Mouse (Mus musculus) erythroblast, embryonic 14.5 days (primary cell): ENCODE measurements around the gene Mfsd12. TPM values are rescaled to one million over a fixed set of nuclear protein-coding genes. Genes with fewer than 3 reads are reported as not detected.
A peak's percentile ranks its signal among the peaks of the same experiment; 100 is the strongest.

Source experiments
- H3K27me3 ChIP-seq: 2 replicates; pipeline ENCODE4 v1.6.1; 2012; ENCODE audit warnings: inconsistent platforms; ENCODE audit not compliant: control insufficient read depth
- H3K36me3 ChIP-seq: 2 replicates; pipeline ENCODE4 v1.6.1; 2012; ENCODE audit warnings: mild to moderate bottlenecking, inconsistent platforms; ENCODE audit not compliant: control insufficient read depth
- H3K4me1 ChIP-seq: 2 replicates; pipeline ENCODE4 v1.6.1; 2012; ENCODE audit warnings: inconsistent platforms; ENCODE audit not compliant: control insufficient read depth
- H3K4me3 ChIP-seq: replicated peaks from 2 replicates; pipeline ENCODE3; 2012; ENCODE audit warnings: moderate library complexity, mild to moderate bottlenecking, inconsistent platforms
- H3K9me3 ChIP-seq: 2 replicates; pipeline ENCODE4 v1.6.1; 2012; ENCODE audit warnings: low read length, inconsistent platforms, mixed read lengths; ENCODE audit not compliant: control insufficient read depth
- GATA1 ChIP-seq: IDR thresholded peaks from 2 replicates; pipeline ENCODE4 v1.6.1; 2012; ENCODE audit warnings: low read length, inconsistent platforms, mixed read lengths
- TAL1 ChIP-seq: IDR thresholded peaks from 3 replicates; pipeline ENCODE4 v1.6.1; 2012; ENCODE audit warnings: low read length, inconsistent platforms, mixed read lengths
- polyA plus RNA-seq: library from polyadenylated mRNA; stranded (reverse); fragments of >175 nt; gene quantifications from 2 replicates; pipeline ENCODE4 v1.2.3, GENCODE M21; 2012

Mfsd12 gene
- polyA plus RNA-seq, 1 experiment, result 6.7 TPM

GRCm38 (mm10) chr10:81383802-81384604, 26.7 kb downstream of the Mfsd12 start, which contains the start of the genes Dohh and Gm48551:
TSS of gene Dohh (plus strand) at chr10:81384428.
TSS of gene Gm48551 (plus strand) at chr10:81384466.
- Histone ChIP-seq H3K36me3 (peaks cover 47% of the 10 kb centered on the region), H3K4me1 (peaks cover 82% of the 10 kb centered on the region), H3K27me3 (no peaks in the 10 kb centered on the region), H3K9me3 (no peaks in the 10 kb centered on the region), H3K4me3 (peak within 1 kb of the TSS; percentile 73)
- no peak for TF ChIP-seq TAL1
- no peak for TF ChIP-seq GATA1

DNA sequence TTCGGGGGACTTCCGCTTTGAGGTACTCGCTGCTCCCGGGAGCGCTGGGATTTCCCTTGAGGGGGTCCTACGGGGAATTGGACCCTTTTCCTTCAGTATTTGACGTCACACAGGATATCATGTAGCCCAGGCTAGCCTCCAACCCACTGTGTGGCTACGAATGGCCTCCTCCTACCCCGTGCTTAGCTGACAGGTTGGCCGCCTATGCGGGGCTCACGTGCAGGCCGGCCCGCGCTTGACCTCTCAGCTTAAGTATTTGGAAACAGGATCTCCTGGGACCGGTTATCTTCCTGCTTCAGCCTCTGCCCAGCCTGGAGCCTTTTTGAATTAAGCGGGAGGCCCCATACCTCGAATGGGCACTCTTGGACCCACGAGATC, 27.3 kb downstream of the Mfsd12 start:
- no peak for TF ChIP-seq TAL1
- TF ChIP-seq GATA1, result no peak

DNA sequence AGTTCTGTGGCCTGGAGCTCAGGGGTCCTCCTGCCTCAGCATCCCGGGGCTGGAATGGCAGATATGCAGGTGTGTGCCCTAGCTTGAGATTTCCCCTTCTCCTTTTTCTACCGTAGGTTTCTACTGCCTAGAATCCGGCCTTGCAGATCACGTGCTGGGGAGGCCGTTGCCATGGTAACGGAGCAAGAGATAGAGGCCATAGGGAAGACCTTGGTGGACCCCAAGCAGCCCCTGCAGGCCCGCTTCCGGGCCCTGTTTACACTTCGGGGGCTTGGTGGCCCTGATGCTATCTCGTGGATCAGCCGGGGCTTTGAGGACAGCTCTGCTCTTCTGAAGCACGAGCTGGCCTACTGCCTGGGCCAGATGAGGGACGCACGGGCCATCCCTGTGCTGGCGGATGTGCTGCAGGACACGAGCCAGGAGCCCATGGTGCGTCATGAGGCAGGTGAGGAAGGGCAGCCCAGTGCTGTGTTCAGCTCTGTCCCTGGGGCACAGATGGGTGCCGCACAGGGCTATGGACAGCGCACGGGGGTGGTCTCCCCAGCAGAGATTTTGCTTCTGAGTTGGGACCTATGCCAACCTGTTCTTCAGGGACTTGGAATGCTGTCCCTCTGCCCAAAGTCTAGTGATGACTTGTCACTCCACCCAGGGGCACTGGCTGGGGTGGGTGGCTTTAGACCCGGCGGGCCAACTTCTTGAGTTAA, 28.5 kb downstream of the Mfsd12 start:
- Histone ChIP-seq H3K9me3 (no peaks in the 10 kb centered on the region), H3K4me3 (peak overlapping the region; percentile 73), H3K27me3 (no peaks in the 10 kb centered on the region), H3K4me1 (peaks cover 71% of the 10 kb centered on the region), H3K36me3 (peaks cover 48% of the 10 kb centered on the region)
- TF ChIP-seq TAL1 (no peak), GATA1 (no peak)

More for the DNA sequence above, 27.3 kb downstream of the Mfsd12 start:
- Histone ChIP-seq H3K36me3 (peaks cover 53% of the 10 kb centered on the region), H3K4me1 (peaks cover 79% of the 10 kb centered on the region), H3K9me3 (no peaks in the 10 kb centered on the region), H3K27me3 (no peaks in the 10 kb centered on the region), H3K4me3 (peak overlapping the region; percentile 73)

- no peaks in the 10 kb centered on the region for H3K9me3 ChIP-seq
- H3K4me1 ChIP-seq, result peaks cover 61% of the 10 kb centered on the region
- peaks cover 51% of the 10 kb centered on the region for H3K36me3 ChIP-seq
- no peak overlapping the region for H3K4me3 ChIP-seq
- TF ChIP-seq TAL1 (no peak), GATA1 (no peak)
- no peaks in the 10 kb centered on the region for H3K27me3 ChIP-seq
Measured at GRCm38 (mm10) chr10:81387716-81388115, 30.4 kb downstream of the Mfsd12 start.

DNA sequence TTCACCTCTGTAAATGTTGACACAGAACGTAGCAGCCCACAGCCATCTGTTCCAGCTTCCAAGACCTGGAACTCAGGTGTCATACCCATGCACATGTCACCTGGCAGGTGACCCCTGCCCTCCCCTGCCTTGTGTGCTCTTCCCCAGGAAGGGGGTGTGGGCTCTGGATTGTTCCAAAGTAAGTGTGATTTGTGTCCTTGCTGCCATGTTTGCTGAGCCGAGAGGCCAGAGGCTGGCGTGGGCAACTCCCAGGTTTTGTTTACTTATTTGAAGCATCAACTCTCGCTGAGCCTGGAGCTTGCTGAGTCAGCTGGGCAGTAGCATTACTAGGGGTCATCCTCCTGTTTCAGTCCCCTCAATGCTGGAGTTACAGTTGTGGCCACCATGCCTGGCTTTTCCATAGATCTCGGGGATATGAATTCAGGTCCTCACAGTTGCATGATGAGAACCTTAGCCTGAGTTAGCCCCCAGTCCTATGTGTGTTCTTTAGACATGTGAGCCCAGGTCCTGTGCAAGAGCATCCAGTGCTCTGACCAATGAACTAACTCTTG, 31.3 kb downstream of the Mfsd12 start, which contains the start of gene Gm48552:
Gene Gm48552 (plus strand): TSS at position 501 of the 551 bp plus-strand sequence.
- Histone ChIP-seq H3K9me3 (no peaks in the 10 kb centered on the region), H3K27me3 (no peaks in the 10 kb centered on the region), H3K36me3 (peaks cover 51% of the 10 kb centered on the region), H3K4me1 (peaks cover 61% of the 10 kb centered on the region), H3K4me3 (no peak within 1 kb of the TSS)
- TF ChIP-seq GATA1 (no peak), TAL1 (no peak)

DNA sequence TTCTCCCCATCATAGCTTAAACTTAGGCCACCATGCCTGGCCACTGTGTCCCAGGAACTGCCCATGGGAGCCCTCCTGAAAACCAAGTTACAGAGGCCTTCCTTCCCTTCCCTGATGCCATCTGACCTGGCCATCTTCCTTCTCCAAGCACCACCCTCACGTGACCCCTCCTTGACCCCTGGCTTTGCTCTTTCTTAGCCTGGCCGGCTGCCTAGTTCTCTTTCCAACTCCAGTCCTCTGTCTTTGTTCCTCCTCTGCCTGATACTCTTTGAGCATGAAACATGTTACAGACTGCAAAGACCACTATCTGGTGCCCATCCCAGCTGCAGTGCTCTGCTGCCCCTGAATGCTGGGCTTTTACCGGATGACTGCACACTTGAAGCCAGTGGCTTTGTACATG, 32.1 kb downstream of the Mfsd12 start:
- TF ChIP-seq GATA1 (no peak), TAL1 (no peak)
- Histone ChIP-seq H3K4me1 (peaks cover 64% of the 10 kb centered on the region), H3K9me3 (no peaks in the 10 kb centered on the region), H3K36me3 (peaks cover 51% of the 10 kb centered on the region), H3K27me3 (no peaks in the 10 kb centered on the region; the same call in none of the 2 replicates), H3K4me3 (no peak overlapping the region)

DNA sequence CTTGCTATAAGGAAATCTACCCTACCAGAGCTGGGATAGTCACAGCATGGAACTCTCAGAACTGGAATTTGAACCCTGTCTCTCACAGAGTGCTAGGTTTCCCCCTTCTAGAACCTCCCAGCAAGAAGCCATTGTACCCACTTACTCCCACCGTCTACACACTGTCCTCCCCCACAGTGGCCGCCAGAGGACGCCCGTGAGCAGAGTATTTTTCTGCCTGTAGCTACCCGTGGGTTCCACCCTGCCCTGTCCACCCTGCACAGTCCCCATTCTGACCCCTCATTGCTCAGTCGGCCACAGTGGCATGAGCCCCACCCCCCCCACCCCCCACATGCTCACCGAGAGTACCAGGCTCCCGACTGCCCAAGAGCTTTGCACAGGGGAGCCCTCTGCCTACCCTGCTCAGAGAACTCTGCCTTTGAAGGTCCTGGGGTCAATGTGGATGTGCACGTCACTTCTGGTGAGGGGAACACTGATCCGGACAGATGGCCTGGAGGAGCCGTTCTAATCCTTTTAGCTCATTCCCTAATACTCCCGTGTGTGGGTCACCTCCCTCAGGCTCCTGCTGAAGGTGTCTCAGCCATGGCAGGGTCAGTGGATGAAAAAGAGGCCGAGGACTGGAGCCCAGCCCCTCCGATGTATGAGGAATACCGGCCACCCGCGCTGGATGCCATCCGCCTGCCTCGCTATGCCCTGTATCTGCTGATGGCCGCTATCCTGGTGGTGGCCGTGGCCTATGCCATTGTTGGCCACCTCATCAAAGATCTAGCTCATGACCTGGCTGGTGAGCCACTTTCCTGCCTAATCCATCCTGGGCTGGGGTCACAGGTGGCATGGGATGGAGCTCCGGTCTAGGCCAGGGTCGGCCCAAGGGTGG, 32.7 kb downstream of the Mfsd12 start:
- Histone ChIP-seq H3K4me1 (peaks cover 58% of the 10 kb centered on the region), H3K36me3 (peaks cover 51% of the 10 kb centered on the region), H3K9me3 (no peaks in the 10 kb centered on the region), H3K27me3 (no peaks in the 10 kb centered on the region; the same call in none of the 2 replicates), H3K4me3 (no peak overlapping the region)
- TF ChIP-seq GATA1 (no peak), TAL1 (no peak)

- Histone ChIP-seq H3K4me1 (peaks cover 52% of the 10 kb centered on the region), H3K4me3 (no peak overlapping the region), H3K27me3 (no peaks in the 10 kb centered on the region; the same call in none of the 2 replicates), H3K9me3 (no peaks in the 10 kb centered on the region), H3K36me3 (peaks cover 50% of the 10 kb centered on the region)
- TF ChIP-seq TAL1 (no peak), GATA1 (no peak)
Measured at GRCm38 (mm10) chr10:81390678-81390965, 33.3 kb downstream of the Mfsd12 start.
